Mouse (Mus musculus) ES-Bruce4 (cell line): ENCODE results near the gene Cip2a. TPM values are rescaled to one million over a fixed set of nuclear protein-coding genes. Genes with fewer than 3 reads are reported as not detected.

Experiments
- H3K27ac ChIP-seq: 2 replicates; pipeline ENCODE4 v1.5.1; 2012; ENCODE audit warnings: low read length, inconsistent platforms; ENCODE audit not compliant: insufficient read depth
- H3K27me3 ChIP-seq: 2 replicates; pipeline ENCODE4 v1.6.1; 2012; ENCODE audit warnings: mild to moderate bottlenecking, low read length, inconsistent platforms; ENCODE audit not compliant: control insufficient read depth, poor library complexity, insufficient read depth, severe bottlenecking
- H3K36me3 ChIP-seq: 2 replicates; pipeline ENCODE4 v1.6.1; 2012; ENCODE audit warnings: inconsistent platforms, mild to moderate bottlenecking, low read length, moderate library complexity; ENCODE audit not compliant: control insufficient read depth, poor library complexity, insufficient read depth, severe bottlenecking
- H3K4me1 ChIP-seq: one replicate; pipeline ENCODE4 v1.8.1; 2011; ENCODE audit warnings: low read length; ENCODE audit not compliant: control insufficient read depth, insufficient read depth
- H3K4me3 ChIP-seq: 2 replicates; pipeline ENCODE4 v1.5.1; 2011; ENCODE audit warnings: low read depth, mild to moderate bottlenecking, low read length
- H3K9ac ChIP-seq: 2 replicates; pipeline ENCODE4 v1.6.1; 2012; ENCODE audit warnings: low read depth, mild to moderate bottlenecking, inconsistent platforms; ENCODE audit not compliant: poor library complexity, severe bottlenecking
- H3K9me3 ChIP-seq: replicated peaks from 2 replicates; pipeline ENCODE4 v1.6.1; 2012; ENCODE audit warnings: mild to moderate bottlenecking, low read length, inconsistent platforms; ENCODE audit not compliant: control insufficient read depth, poor library complexity, insufficient read depth, severe bottlenecking
- CTCF ChIP-seq: IDR thresholded peaks from one replicate; pipeline ENCODE4 v1.8.1; 2011; ENCODE audit warnings: low read depth, low read length
- EP300 ChIP-seq: IDR thresholded peaks from 2 replicates; pipeline ENCODE4 v1.6.1; 2011; ENCODE audit warnings: low read depth, low read length; ENCODE audit not compliant: insufficient read depth
- POLR2A ChIP-seq: IDR thresholded peaks from one replicate; pipeline ENCODE4 v1.8.1; 2011; ENCODE audit warnings: low read length; ENCODE audit not compliant: insufficient read depth
- polyA plus RNA-seq: library from polyadenylated mRNA; stranded (reverse); fragments of >200 nt; gene quantifications from 2 replicates; pipeline ENCODE4 v1.2.4, GENCODE M21; 2011; ENCODE audit warnings: low read depth; ENCODE audit not compliant: missing spikeins, insufficient read depth, insufficient read length

The Cip2a gene
- polyA plus RNA-seq, 1 experiment: 120 TPM

- Histone ChIP-seq H3K27ac (no peak overlapping the region), H3K9ac (peak overlapping the region; percentile 99), H3K4me1 (no peaks in the 10 kb centered on the region), H3K4me3 (peak overlapping the region; percentile 52), H3K36me3 (no peaks in the 10 kb centered on the region; the same call in none of the 2 replicates), H3K27me3 (no peaks in the 10 kb centered on the region), H3K9me3 (no peaks in the 10 kb centered on the region)
- no peak for TF ChIP-seq EP300
- no peak for TF ChIP-seq CTCF
- no peak for TF ChIP-seq POLR2A
Observed at GRCm38 (mm10) chr16:48992437-48993230, 1.4 kb upstream of the Cip2a start.

- Histone ChIP-seq H3K27me3 (no peaks in the 10 kb centered on the region), H3K27ac (peak overlapping the region; percentile 42), H3K9me3 (no peaks in the 10 kb centered on the region), H3K36me3 (no peaks in the 10 kb centered on the region; the same call in none of the 2 replicates), H3K9ac (peak overlapping the region; percentile 99), H3K4me1 (no peaks in the 10 kb centered on the region), H3K4me3 (peak overlapping the region; percentile 98)
- no peak for TF ChIP-seq CTCF
- TF ChIP-seq POLR2A: no peak
- TF ChIP-seq EP300: no peak
Observed at GRCm38 (mm10) chr16:48993231-48993558, 790 bp upstream of the Cip2a start.

GRCm38 (mm10) chr16:48994343-48994693, 333 bp downstream of the Cip2a start:
- H3K27ac ChIP-seq: 0 out of 2 replicates have a peak overlapping the region, but pooled peaks have one; percentile 22
- peaks cover 8% of the 10 kb centered on the region for H3K36me3 ChIP-seq
- TF ChIP-seq EP300 (no peak), CTCF (no peak), POLR2A (no peak)
- peak overlapping the region; percentile 99 for H3K9ac ChIP-seq
- peak overlapping the region; percentile 95 for H3K4me3 ChIP-seq
- no peaks in the 10 kb centered on the region for H3K4me1 ChIP-seq
- no peaks in the 10 kb centered on the region for H3K27me3 ChIP-seq
- H3K9me3 ChIP-seq: no peaks in the 10 kb centered on the region

- Histone ChIP-seq H3K4me3 (no peak overlapping the region), H3K27ac (no peak overlapping the region), H3K9ac (no peak overlapping the region), H3K27me3 (no peaks in the 10 kb centered on the region), H3K4me1 (no peaks in the 10 kb centered on the region), H3K36me3 (peaks cover 32% of the 10 kb centered on the region), H3K9me3 (no peaks in the 10 kb centered on the region)
- TF ChIP-seq EP300 (no peak), CTCF (no peak), POLR2A (no peak)
Observed at GRCm38 (mm10) chr16:49004151-49004550, 10.2 kb downstream of the Cip2a start.

GRCm38 (mm10) chr16:49016620-49017332, 22.8 kb downstream of the Cip2a start:
- peaks cover 20% of the 10 kb centered on the region for H3K36me3 ChIP-seq

GRCm38 (mm10) chr16:49035852-49036251, 41.9 kb downstream of the Cip2a start:
- no peaks in the 10 kb centered on the region for H3K36me3 ChIP-seq
- H3K9me3 ChIP-seq: no peaks in the 10 kb centered on the region
- H3K27me3 ChIP-seq: no peaks in the 10 kb centered on the region
- no peak overlapping the region for H3K4me3 ChIP-seq
- no peak overlapping the region for H3K9ac ChIP-seq
- no peaks in the 10 kb centered on the region for H3K4me1 ChIP-seq
- no peak for TF ChIP-seq POLR2A
- TF ChIP-seq EP300: no peak
- no peak for TF ChIP-seq CTCF
- H3K27ac ChIP-seq: no peak overlapping the region

More at GRCm38 (mm10) chr16:49016620-49017332, 22.8 kb downstream of the Cip2a start:
- Histone ChIP-seq H3K9me3 (no peaks in the 10 kb centered on the region), H3K27me3 (no peaks in the 10 kb centered on the region), H3K4me3 (no peak overlapping the region), H3K27ac (no peak overlapping the region), H3K9ac (no peak overlapping the region), H3K4me1 (no peaks in the 10 kb centered on the region)
- no peak for TF ChIP-seq EP300
